Mouse (Mus musculus): ENCODE results near the gene Twist2. TPM values are rescaled to one million over a fixed set of nuclear protein-coding genes. Genes with fewer than 3 reads are reported as not detected.

The Twist2 gene
- total RNA-seq (2014; rRNA removed) = 2.1 and 7.2 TPM in 2 replicates
- polyA plus RNA-seq (2015; fragmentation: Nextera tagmentation; extraction: Ambion mirVana) = 3.8 and 5.7 TPM in 2 replicates

GRCm38 (mm10) chr1:91800967-91801843 is at the start of gene Twist2:
Gene Twist2 (plus strand): TSS chr1:91801461.
- WGBS = under 1% methylated on average over 68 of the region's 77 CpGs
- peak within 1 kb of the TSS; percentile 42 for H3K9ac ChIP-seq (replicated peaks; ENCODE audit: low read length, poor library complexity, severe bottlenecking)
- no peaks in the 10 kb centered on the region for H3K9me3 ChIP-seq (ENCODE audit: low read length)
- peak within 1 kb of the TSS; percentile 89 for H3K4me2 ChIP-seq (ENCODE audit: low read depth, low read length, poor library complexity, severe bottlenecking)
- H3K36me3 ChIP-seq (ENCODE audit: insufficient read depth, low read length) = no peaks in the 10 kb centered on the region
- peak within 1 kb of the TSS; percentile 48 for H3K4me3 ChIP-seq (ENCODE audit: low read depth, low read length)
- no peak within 1 kb of the TSS for H3K27ac ChIP-seq (ENCODE audit: low read depth, low read length)
- H3K4me1 ChIP-seq (ENCODE audit: insufficient read depth, low read length) = 0 out of 2 replicates have a peak, but pooled peaks cover 4% of the 10 kb centered on the region
- TF ChIP-seq CTCF (IDR thresholded peaks at IDR 0.05) = peak; percentile 49
- peaks cover 40% of the 10 kb centered on the region for H3K27me3 ChIP-seq (ENCODE audit: insufficient read depth, low read length)
- ATAC-seq (ENCODE audit: low FRiP score) = peak; percentile 68
- DNase-seq (ENCODE audit: low spot score) = peak; percentile 48

DNA sequence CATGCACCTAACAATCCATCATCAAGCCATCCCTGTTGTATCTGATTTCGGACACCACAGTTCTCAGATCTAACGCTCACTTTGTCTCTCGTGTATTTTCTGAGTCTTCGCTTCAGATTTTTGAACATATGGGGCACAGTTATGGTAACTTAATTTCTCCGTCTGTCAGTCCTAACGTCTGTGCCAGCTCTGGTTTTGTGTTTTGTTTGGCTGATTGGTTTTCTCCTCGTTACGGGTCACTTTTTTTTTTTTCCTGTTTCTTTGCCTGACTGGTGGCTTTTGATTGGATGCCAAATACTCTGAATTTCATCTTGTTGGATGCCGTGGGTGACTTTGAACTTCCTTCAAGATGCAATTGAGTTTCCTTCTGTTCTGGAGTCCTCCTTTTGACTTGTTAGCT is 48.3 kb upstream of the Twist2 start:
- ATAC-seq (ENCODE audit: low FRiP score) = no peak
- Histone ChIP-seq H3K4me1 (ENCODE audit: insufficient read depth, low read length) (no peaks in the 10 kb centered on the region; the same call in 1 of the 2 replicates), H3K27me3 (ENCODE audit: insufficient read depth, low read length) (no peaks in the 10 kb centered on the region; the same call in 1 of the 2 replicates), H3K36me3 (ENCODE audit: insufficient read depth, low read length) (no peaks in the 10 kb centered on the region), H3K27ac (ENCODE audit: low read depth, low read length) (no peak overlapping the region), H3K9me3 (ENCODE audit: low read length) (no peaks in the 10 kb centered on the region), H3K4me3 (ENCODE audit: low read depth, low read length) (no peak overlapping the region), H3K4me2 (ENCODE audit: low read depth, low read length, poor library complexity, severe bottlenecking) (no peak overlapping the region), H3K9ac (replicated peaks; ENCODE audit: low read length, poor library complexity, severe bottlenecking) (no peak overlapping the region)
- 82% methylated on average over 9 of the region's 9 CpGs for WGBS
- TF ChIP-seq CTCF (IDR thresholded peaks at IDR 0.05) = no peak
- peak; percentile 21 for DNase-seq (ENCODE audit: low spot score)

DNA sequence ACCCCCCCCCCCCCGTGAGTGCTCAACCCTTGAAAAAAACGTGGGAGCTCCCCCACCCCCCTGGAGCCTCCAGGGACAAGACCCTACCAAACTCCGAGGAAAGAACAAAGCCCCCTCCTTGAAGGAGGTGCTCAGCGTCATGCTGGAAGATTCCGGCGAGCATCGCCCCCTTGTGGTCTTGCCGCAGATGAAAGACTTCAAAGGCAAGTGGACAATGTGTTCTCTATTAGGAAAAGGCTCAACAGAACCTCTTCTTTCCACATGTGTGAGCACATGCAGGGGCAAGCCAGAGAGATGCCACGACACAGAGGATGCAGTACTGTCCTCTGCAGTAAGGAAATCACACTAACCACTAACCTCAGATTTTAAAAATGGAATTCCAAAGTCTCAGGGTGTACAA is 46.2 kb upstream of the Twist2 start:
- peaks cover 8% of the 10 kb centered on the region; the same call in 1 of the 2 replicates for H3K4me1 ChIP-seq (ENCODE audit: insufficient read depth, low read length)
- no peak overlapping the region for H3K27ac ChIP-seq (ENCODE audit: low read depth, low read length)
- 2% methylated on average over 9 of the region's 9 CpGs for WGBS
- no peak overlapping the region for H3K9ac ChIP-seq (replicated peaks; ENCODE audit: low read length, poor library complexity, severe bottlenecking)
- no peaks in the 10 kb centered on the region; the same call in 1 of the 2 replicates for H3K27me3 ChIP-seq (ENCODE audit: insufficient read depth, low read length)
- H3K36me3 ChIP-seq (ENCODE audit: insufficient read depth, low read length) = no peaks in the 10 kb centered on the region
- peak overlapping the region; percentile 42 for H3K4me2 ChIP-seq (ENCODE audit: low read depth, low read length, poor library complexity, severe bottlenecking)
- ATAC-seq (ENCODE audit: low FRiP score) = peak; percentile 78
- DNase-seq (ENCODE audit: low spot score) = peak; percentile 76
- TF ChIP-seq CTCF (IDR thresholded peaks at IDR 0.05) = peak; percentile 89
- no peaks in the 10 kb centered on the region for H3K9me3 ChIP-seq (ENCODE audit: low read length)
- H3K4me3 ChIP-seq (ENCODE audit: low read depth, low read length) = no peak overlapping the region

GRCm38 (mm10) chr1:91757292-91757691 is 44.0 kb upstream of the Twist2 start:
- Histone ChIP-seq H3K9me3 (ENCODE audit: low read length) (no peaks in the 10 kb centered on the region), H3K27ac (ENCODE audit: low read depth, low read length) (no peak overlapping the region), H3K27me3 (ENCODE audit: insufficient read depth, low read length) (no peaks in the 10 kb centered on the region; the same call in 1 of the 2 replicates), H3K4me3 (ENCODE audit: low read depth, low read length) (no peak overlapping the region), H3K4me1 (ENCODE audit: insufficient read depth, low read length) (peaks cover 20% of the 10 kb centered on the region), H3K36me3 (ENCODE audit: insufficient read depth, low read length) (no peaks in the 10 kb centered on the region), H3K4me2 (ENCODE audit: low read depth, low read length, poor library complexity, severe bottlenecking) (no peak overlapping the region), H3K9ac (replicated peaks; ENCODE audit: low read length, poor library complexity, severe bottlenecking) (no peak overlapping the region)
- DNase-seq (ENCODE audit: low spot score) (no peak), ATAC-seq (ENCODE audit: low FRiP score) (no peak)
- no peak for TF ChIP-seq CTCF (IDR thresholded peaks at IDR 0.05)
- WGBS = 76% methylated on average over 16 of the region's 16 CpGs

DNA sequence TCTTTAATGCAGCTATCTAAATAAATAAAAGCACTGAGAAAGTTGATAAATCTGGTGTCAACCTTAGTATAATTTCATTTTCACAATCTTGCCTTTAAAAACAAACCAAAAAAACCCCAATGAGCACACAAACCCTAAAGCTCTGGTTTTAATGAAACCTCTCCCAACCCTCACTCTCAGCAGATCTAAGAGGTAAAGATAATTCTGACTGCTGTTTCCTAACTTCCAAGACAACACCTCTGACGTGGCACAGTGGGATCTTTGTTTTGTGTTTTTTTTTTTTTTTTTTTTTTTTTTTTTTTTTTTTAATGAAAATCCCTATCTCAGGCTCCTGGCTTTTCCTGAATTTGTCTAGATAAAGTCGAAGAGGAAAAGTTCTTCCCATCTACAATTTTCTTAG is 43.1 kb upstream of the Twist2 start:
- ATAC-seq (ENCODE audit: low FRiP score) (no peak), DNase-seq (ENCODE audit: low spot score) (no peak)
- H3K9me3 ChIP-seq (ENCODE audit: low read length) = no peaks in the 10 kb centered on the region
- no peaks in the 10 kb centered on the region; the same call in 1 of the 2 replicates for H3K27me3 ChIP-seq (ENCODE audit: insufficient read depth, low read length)
- H3K36me3 ChIP-seq (ENCODE audit: insufficient read depth, low read length) = no peaks in the 10 kb centered on the region
- no peak for TF ChIP-seq CTCF (IDR thresholded peaks at IDR 0.05)
- no peak overlapping the region for H3K9ac ChIP-seq (replicated peaks; ENCODE audit: low read length, poor library complexity, severe bottlenecking)
- no peak overlapping the region for H3K4me3 ChIP-seq (ENCODE audit: low read depth, low read length)
- H3K4me1 ChIP-seq (ENCODE audit: insufficient read depth, low read length) = peaks cover 20% of the 10 kb centered on the region
- H3K4me2 ChIP-seq (ENCODE audit: low read depth, low read length, poor library complexity, severe bottlenecking) = no peak overlapping the region
- H3K27ac ChIP-seq (ENCODE audit: low read depth, low read length) = no peak overlapping the region
- 46% methylated on average over 2 of the region's 2 CpGs for WGBS
